Mouse (Mus musculus): ENCODE data around the gene Ppp1r3a. TPM values are rescaled to one million over a fixed set of nuclear protein-coding genes. Genes with fewer than 3 reads are reported as not detected.

Ppp1r3a gene
- total RNA-seq (2014; rRNA removed): 0.05 TPM in 1 of 2 replicates, not detected in the other
- not detected in 2 replicates for polyA plus RNA-seq (2015; fragmentation: Nextera tagmentation; extraction: Ambion mirVana)

GRCm38 (mm10) chr6:14754901-14755591 lies at the start of gene Ppp1r3a:
Gene Ppp1r3a, minus strand, starts transcription at chr6:14755274.
- Histone ChIP-seq H3K4me2 (ENCODE audit: low read depth) (no peak within 1 kb of the TSS), H3K27ac (ENCODE audit: low read depth, low read length) (no peak within 1 kb of the TSS), H3K36me3 (ENCODE audit: insufficient read depth) (no peaks in the 10 kb centered on the region), H3K9ac (no peak within 1 kb of the TSS), H3K27me3 (ENCODE audit: insufficient read depth, low read length) (no peaks in the 10 kb centered on the region), H3K4me3 (ENCODE audit: low read depth, low read length) (no peak within 1 kb of the TSS), H3K4me1 (ENCODE audit: insufficient read depth) (no peaks in the 10 kb centered on the region), H3K9me3 (ENCODE audit: low read length) (no peaks in the 10 kb centered on the region)
- 92% methylated on average over 7 of the region's 7 CpGs for WGBS
- TF ChIP-seq CTCF (IDR thresholded peaks at IDR 0.05; ENCODE audit: low read depth): no peak
- ATAC-seq (no peak), DNase-seq (no peak)

GRCm38 (mm10) chr6:14787157-14787938 lies 32.3 kb upstream of the Ppp1r3a start:
- DNase-seq: no peak
- Histone ChIP-seq H3K4me2 (ENCODE audit: low read depth) (no peak overlapping the region), H3K9ac (no peak overlapping the region), H3K27me3 (ENCODE audit: insufficient read depth, low read length) (no peaks in the 10 kb centered on the region), H3K9me3 (ENCODE audit: low read length) (no peaks in the 10 kb centered on the region), H3K4me1 (ENCODE audit: insufficient read depth) (no peaks in the 10 kb centered on the region), H3K36me3 (ENCODE audit: insufficient read depth) (no peaks in the 10 kb centered on the region), H3K27ac (ENCODE audit: low read depth, low read length) (no peak overlapping the region), H3K4me3 (ENCODE audit: low read depth, low read length) (no peak overlapping the region)
- TF ChIP-seq CTCF (IDR thresholded peaks at IDR 0.05; ENCODE audit: low read depth): no peak
- 89% methylated on average over 1 of the region's 1 CpGs for WGBS
- ATAC-seq: no peak

- DNase-seq: no peak
- Histone ChIP-seq H3K9ac (no peak overlapping the region), H3K27ac (ENCODE audit: low read depth, low read length) (no peak overlapping the region), H3K36me3 (ENCODE audit: insufficient read depth) (no peaks in the 10 kb centered on the region), H3K4me1 (ENCODE audit: insufficient read depth) (no peaks in the 10 kb centered on the region), H3K9me3 (ENCODE audit: low read length) (no peaks in the 10 kb centered on the region), H3K4me2 (ENCODE audit: low read depth) (no peak overlapping the region), H3K27me3 (ENCODE audit: insufficient read depth, low read length) (no peaks in the 10 kb centered on the region), H3K4me3 (ENCODE audit: low read depth, low read length) (no peak overlapping the region)
- ATAC-seq: no peak
- TF ChIP-seq CTCF (IDR thresholded peaks at IDR 0.05; ENCODE audit: low read depth): no peak
- WGBS: 91% methylated on average over 4 of the region's 4 CpGs
Observed at GRCm38 (mm10) chr6:14777920-14778319, 22.8 kb upstream of the Ppp1r3a start.

GRCm38 (mm10) chr6:14771717-14772116 lies 16.6 kb upstream of the Ppp1r3a start:
- Histone ChIP-seq H3K36me3 (ENCODE audit: insufficient read depth) (no peaks in the 10 kb centered on the region), H3K4me1 (ENCODE audit: insufficient read depth) (no peaks in the 10 kb centered on the region), H3K9me3 (ENCODE audit: low read length) (no peaks in the 10 kb centered on the region), H3K27ac (ENCODE audit: low read depth, low read length) (no peak overlapping the region), H3K4me2 (ENCODE audit: low read depth) (no peak overlapping the region), H3K27me3 (ENCODE audit: insufficient read depth, low read length) (no peaks in the 10 kb centered on the region), H3K4me3 (ENCODE audit: low read depth, low read length) (no peak overlapping the region), H3K9ac (no peak overlapping the region)
- ATAC-seq (no peak), DNase-seq (no peak)
- 91% methylated on average over 2 of the region's 2 CpGs for WGBS
- no peak for TF ChIP-seq CTCF (IDR thresholded peaks at IDR 0.05; ENCODE audit: low read depth)

- no peaks in the 10 kb centered on the region for H3K9me3 ChIP-seq (ENCODE audit: low read length)
- no peak overlapping the region for H3K9ac ChIP-seq
- TF ChIP-seq CTCF (IDR thresholded peaks at IDR 0.05; ENCODE audit: low read depth): no peak
- H3K27me3 ChIP-seq (ENCODE audit: insufficient read depth, low read length): no peaks in the 10 kb centered on the region
- no peaks in the 10 kb centered on the region for H3K4me1 ChIP-seq (ENCODE audit: insufficient read depth)
- ATAC-seq (no peak), DNase-seq (no peak)
- no peak overlapping the region for H3K4me3 ChIP-seq (ENCODE audit: low read depth, low read length)
- no peak overlapping the region for H3K4me2 ChIP-seq (ENCODE audit: low read depth)
- H3K36me3 ChIP-seq (ENCODE audit: insufficient read depth): no peaks in the 10 kb centered on the region
- WGBS: 67% methylated on average over 3 of the region's 3 CpGs
- no peak overlapping the region for H3K27ac ChIP-seq (ENCODE audit: low read depth, low read length)
Observed at GRCm38 (mm10) chr6:14757486-14757885, 2.4 kb upstream of the Ppp1r3a start.

DNA sequence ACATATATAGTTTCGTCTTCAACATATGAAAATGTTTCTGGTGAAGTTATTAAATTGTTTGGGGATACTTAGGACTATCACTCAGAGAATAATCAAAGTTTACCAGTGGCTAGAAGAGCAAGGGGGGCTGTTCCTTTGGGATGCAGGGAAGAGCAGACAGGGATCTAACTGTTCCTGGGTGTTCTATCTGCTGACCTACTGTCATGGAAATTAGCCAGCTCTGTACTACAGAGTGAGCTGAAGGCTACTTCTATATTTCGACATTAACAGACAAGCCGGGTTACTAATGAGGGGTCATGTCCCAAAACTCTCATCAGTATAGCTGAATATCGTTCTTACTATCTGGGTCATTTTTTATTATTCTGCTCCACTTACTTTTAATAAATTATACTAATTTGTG lies 1.6 kb downstream of the Ppp1r3a start:
- 86% methylated on average over 4 of the region's 4 CpGs for WGBS
- Histone ChIP-seq H3K9me3 (ENCODE audit: low read length) (no peaks in the 10 kb centered on the region), H3K36me3 (ENCODE audit: insufficient read depth) (no peaks in the 10 kb centered on the region), H3K4me2 (ENCODE audit: low read depth) (no peak overlapping the region), H3K9ac (no peak overlapping the region), H3K4me3 (ENCODE audit: low read depth, low read length) (no peak overlapping the region), H3K27me3 (ENCODE audit: insufficient read depth, low read length) (no peaks in the 10 kb centered on the region), H3K27ac (ENCODE audit: low read depth, low read length) (no peak overlapping the region), H3K4me1 (ENCODE audit: insufficient read depth) (no peaks in the 10 kb centered on the region)
- no peak for ATAC-seq
- no peak for DNase-seq
- TF ChIP-seq CTCF (IDR thresholded peaks at IDR 0.05; ENCODE audit: low read depth): no peak

DNA sequence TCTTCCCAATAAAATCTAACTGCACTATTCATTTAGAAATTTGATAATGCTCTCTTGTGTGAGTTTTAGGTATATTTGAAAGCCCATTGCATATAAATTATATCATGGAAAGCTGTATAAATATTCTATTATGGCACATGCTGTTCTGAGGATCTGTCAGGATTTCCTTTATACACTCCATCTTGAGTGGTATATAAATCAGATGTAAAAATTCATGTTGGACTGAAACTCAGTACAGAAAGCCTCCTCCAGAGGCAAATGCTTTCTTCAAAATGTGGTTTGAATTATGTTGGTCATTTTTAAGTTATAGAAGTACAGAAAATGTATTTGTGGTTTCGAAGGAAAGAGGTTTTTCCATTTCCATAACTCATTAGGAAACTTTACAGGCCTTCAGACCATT lies 2.9 kb downstream of the Ppp1r3a start:
- TF ChIP-seq CTCF (IDR thresholded peaks at IDR 0.05; ENCODE audit: low read depth): no peak
- no peaks in the 10 kb centered on the region for H3K27me3 ChIP-seq (ENCODE audit: insufficient read depth, low read length)
- DNase-seq (no peak), ATAC-seq (no peak)
- no peaks in the 10 kb centered on the region for H3K4me1 ChIP-seq (ENCODE audit: insufficient read depth)
- no peak overlapping the region for H3K27ac ChIP-seq (ENCODE audit: low read depth, low read length)
- no peaks in the 10 kb centered on the region for H3K9me3 ChIP-seq (ENCODE audit: low read length)
- 61% methylated on average over 1 of the region's 1 CpGs for WGBS
- no peak overlapping the region for H3K9ac ChIP-seq
- no peak overlapping the region for H3K4me2 ChIP-seq (ENCODE audit: low read depth)
- no peaks in the 10 kb centered on the region for H3K36me3 ChIP-seq (ENCODE audit: insufficient read depth)
- no peak overlapping the region for H3K4me3 ChIP-seq (ENCODE audit: low read depth, low read length)

Data from forebrain, postnatal 0 days (tissue).